Mouse (Mus musculus) bone marrow macrophage, adult 2 months (primary cell): ENCODE measurements around the gene Gpr137. TPM values are rescaled to one million over a fixed set of nuclear protein-coding genes. Genes with fewer than 3 reads are reported as not detected.
A peak's percentile ranks its signal among the peaks of the same experiment; 100 is the strongest.

Experiments used
- H3K27ac ChIP-seq: 2 replicates; pipeline ENCODE4 v1.5.1; 2012; ENCODE audit warnings: low read depth, low read length; ENCODE audit not compliant: insufficient read depth
- H3K4me1 ChIP-seq: 2 replicates; pipeline ENCODE4 v1.6.1; 2012; ENCODE audit warnings: low read length; ENCODE audit not compliant: control insufficient read depth, insufficient read depth
- H3K4me3 ChIP-seq: 2 replicates; pipeline ENCODE4 v1.5.1; 2012; ENCODE audit warnings: mild to moderate bottlenecking, low read length, moderate library complexity; ENCODE audit not compliant: insufficient read depth
- CTCF ChIP-seq: IDR thresholded peaks from 2 replicates; pipeline ENCODE4 v1.5.1; 2012; ENCODE audit warnings: low read depth, mild to moderate bottlenecking, low read length, moderate library complexity
- POLR2A ChIP-seq: IDR thresholded peaks from 2 replicates; pipeline ENCODE4 v1.6.1; 2012; ENCODE audit warnings: mild to moderate bottlenecking, low read depth, low read length, borderline replicate concordance
- polyA plus RNA-seq: library from polyadenylated mRNA; stranded (reverse); fragments of >200 nt; gene quantifications from 2 replicates; pipeline ENCODE4 v1.2.4, GENCODE M21; 2012; ENCODE audit not compliant: missing spikeins, insufficient read depth, insufficient read length

The Gpr137 gene
- polyA plus RNA-seq, 1 experiment: 31.6 TPM

DNA sequence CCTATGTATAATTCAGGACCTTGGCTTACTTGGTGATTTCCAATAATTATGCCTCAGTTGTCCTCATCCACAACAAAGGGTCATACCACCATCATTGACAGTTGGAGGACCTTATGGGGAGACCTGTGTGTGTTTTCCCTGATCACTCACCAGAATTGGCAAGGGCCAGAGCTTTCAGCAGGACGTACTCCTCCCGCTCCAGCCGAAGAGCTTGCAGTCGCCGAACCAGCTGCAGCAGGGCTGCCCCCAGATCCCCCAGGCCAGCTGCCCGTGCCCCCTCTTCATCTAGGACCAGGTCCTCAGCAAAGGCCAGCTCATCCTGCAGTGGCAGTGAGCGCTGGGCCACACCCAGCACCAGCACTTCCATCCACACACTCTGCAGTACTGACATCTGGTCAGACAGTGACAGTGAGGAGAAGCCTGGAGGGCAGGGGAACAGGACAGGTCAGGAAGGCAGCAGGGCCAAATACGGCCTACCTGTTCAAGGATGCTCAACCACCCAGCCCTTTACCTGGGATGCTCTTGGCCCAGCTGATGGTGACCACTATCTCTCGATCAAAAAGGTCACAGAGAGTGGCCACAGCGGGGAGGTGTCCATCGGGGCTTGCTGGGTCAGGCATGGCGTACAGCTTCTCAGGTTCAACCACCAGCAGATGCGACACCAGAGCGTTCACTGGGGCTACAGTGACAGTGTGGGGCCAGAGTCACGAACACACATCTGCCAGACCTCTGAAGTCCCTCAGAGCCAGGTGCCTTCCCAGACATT, 29.9 kb downstream of the Gpr137 start:
- H3K4me3 ChIP-seq: no peak overlapping the region
- no peak overlapping the region for H3K27ac ChIP-seq
- TF ChIP-seq CTCF (no peak), POLR2A (no peak)
- peaks cover 6% of the 10 kb centered on the region for H3K4me1 ChIP-seq

DNA sequence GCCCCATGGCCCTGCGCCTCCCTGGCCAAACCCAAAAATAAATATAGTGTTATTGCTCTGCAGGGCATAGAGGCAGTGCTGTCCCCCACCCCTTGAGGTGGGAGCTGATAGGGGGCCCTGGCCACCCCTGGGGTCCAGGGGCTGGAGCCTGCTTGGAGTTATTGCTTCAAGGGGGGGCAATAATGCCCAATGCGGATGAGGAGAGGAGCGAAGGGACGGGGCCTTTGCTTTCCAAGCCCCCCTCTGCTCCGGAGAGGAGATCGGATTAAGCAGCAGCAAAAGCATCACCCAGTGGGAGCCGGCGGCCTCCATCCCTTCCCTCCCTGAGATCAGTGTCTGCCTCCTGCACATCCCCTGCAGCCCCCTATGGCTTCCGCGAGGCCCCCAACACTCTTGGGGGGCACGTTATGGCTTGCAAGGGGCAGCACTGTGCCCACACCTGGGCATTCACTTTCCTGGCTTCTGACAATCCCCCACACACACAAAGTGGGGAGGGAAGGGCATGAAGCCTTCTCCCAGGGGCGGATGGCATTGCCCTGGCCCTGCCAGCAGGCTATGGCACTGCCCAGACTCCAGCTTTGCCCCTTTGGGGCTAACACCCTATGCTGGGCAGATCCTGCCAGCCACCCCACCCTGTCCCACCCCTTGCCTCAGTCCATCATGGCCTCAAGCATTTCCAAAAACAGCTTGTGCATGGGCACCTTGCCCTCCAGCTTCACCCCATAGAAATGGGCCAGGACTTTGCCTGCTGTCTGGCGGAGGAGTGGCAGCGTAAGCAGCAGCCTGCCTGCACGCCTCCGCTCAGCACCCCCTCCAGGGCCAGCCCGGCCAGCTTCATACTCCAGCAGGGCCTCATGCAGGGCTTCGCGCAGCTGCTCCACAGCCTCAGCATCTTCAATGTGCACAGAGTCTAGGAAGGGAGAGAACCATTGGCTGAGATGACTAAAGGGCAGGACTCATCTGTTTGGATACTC, 30.9 kb downstream of the Gpr137 start:
- peak overlapping the region; percentile 39 for H3K27ac ChIP-seq

DNA sequence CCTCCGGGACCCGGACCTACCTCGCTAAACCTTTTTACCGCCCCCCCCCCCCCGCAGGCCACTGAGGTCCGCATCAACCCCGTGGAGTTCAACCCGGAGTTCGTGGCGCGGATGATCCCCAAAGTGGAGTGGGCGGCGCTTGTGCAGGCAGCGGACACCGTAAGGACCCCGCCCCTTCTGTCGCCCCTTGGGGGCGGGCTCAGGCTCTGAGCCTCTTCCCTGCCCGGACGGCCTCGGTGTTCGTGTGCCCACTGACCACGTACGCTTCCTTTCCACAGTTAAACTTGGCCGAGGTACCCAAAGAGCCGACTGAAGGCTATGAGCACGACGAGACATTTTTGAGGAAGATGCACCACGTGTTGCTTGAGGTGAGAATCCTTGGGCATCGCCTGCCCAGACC, 32.0 kb downstream of the Gpr137 start:
- Histone ChIP-seq H3K4me1 (peaks cover 13% of the 10 kb centered on the region), H3K4me3 (peak overlapping the region; percentile 81), H3K27ac (peak overlapping the region; percentile 98)

More for the DNA sequence above, 30.9 kb downstream of the Gpr137 start:
- TF ChIP-seq CTCF (no peak), POLR2A (0 out of 2 replicates have a peak, but pooled peaks have one; percentile 20)
- H3K4me3 ChIP-seq: peak overlapping the region; percentile 81
- H3K4me1 ChIP-seq: peaks cover 13% of the 10 kb centered on the region

DNA sequence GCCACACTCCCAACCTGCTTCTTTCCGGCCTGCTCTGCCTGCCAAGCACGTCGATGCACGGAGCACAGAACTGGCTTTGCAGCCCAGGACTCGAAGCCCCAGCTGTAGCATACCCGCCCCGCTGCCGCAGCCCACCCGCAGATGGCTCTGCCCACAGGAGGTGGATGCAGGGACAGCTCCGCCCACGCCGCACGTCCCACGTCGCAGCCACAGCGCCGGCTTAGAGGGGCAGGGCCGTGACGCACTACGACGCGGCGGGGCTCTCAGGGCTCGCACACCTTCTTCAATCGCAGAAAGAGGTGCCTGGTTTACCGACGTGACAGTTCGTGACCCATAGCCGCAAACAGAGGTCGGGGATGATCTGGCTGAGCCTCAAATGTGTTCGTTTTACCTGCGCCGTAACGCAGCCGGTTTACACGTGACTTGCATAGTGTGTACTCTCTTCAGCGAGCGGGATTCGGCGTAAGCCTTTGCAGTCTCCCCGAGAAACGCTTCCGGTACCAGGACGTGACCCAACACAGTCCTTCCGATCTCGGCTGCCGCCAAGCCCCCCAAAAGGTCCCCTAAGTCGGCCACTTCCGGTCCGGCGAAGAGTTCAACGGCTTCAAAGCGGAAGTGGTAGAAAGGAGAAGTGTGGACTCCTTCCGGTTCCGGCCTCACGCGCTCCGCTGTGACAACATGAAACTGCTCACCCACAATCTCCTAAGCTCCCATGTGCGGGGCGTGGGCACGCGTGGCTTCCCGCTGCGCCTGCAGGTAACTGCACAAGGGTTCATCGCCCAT, 32.6 kb downstream of the Gpr137 start, which contains the start of the genes Trmt112 and Prdx5:
Gene Trmt112, plus strand, starts transcription at position 192 of the 783 bp plus-strand sequence.
Gene Prdx5, minus strand, starts transcription at position 600 of the 783 bp plus-strand sequence.
- H3K4me3 ChIP-seq: peak within 1 kb of the TSS; percentile 81
- H3K27ac ChIP-seq: peak within 1 kb of the TSS; percentile 98
- TF ChIP-seq CTCF (no peak), POLR2A (no peak)
- peaks cover 13% of the 10 kb centered on the region for H3K4me1 ChIP-seq

DNA sequence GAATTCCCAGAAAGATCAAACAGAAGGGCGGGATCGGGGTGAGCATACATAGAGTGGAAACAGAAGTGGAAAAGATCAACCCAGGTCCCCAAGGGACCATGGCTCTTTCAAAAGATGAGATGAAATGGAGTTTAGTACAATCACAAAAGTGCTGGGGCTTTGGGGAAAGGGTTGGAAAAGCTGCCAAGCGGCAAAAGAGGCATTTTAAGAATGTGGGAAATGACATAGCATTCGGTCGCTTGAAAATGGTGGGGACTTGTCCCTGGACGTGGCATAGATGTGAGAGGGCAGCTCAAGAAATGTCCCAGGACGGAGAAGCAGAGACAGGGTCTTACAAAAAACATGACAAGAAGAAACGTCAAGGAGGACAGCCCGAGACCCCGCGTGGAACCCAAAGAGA, 33.3 kb downstream of the Gpr137 start:
- H3K4me3 ChIP-seq: peak overlapping the region; percentile 81
- H3K4me1 ChIP-seq: peaks cover 13% of the 10 kb centered on the region
- peak overlapping the region; percentile 98 for H3K27ac ChIP-seq
- TF ChIP-seq POLR2A (no peak), CTCF (no peak)

DNA sequence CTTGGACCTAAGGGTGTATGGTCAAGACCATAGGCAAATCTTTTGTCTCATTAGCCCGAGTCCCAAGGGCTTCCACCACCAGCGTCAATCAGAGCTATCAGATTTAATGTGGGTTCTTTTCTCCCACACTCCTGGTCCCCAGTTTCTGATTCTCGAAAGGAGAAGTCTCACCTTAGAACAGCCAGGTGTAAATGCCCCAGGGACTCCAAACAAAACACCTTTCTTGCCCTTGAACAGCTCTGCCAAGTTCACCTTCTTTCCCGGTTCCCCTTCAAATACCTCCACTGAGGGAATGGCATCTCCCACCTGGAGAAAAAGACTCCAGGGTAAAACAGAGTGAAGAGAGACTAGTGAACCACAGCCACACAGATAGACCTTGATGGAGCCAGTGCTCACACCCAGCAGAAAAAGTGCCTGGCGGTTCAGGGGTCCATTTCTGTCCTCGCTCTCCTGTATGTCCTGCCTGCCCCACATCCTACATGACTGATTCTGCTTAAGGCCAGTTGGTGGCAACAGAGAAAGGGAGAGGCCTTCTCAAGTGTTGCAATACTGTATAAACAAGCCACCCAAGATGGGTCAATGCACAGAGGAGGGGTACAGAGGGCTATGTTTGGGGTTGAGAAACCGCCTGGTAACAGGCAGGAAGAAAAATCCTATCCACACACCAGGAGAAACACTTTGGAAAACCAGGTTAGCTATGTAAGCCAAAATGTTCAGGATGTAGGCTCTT, 34.3 kb downstream of the Gpr137 start:
- H3K27ac ChIP-seq: peak overlapping the region; percentile 44
- peaks cover 13% of the 10 kb centered on the region for H3K4me1 ChIP-seq
- H3K4me3 ChIP-seq: peak overlapping the region; percentile 81
- TF ChIP-seq CTCF: 0 out of 2 replicates have a peak, but pooled peaks have one; percentile 11
- TF ChIP-seq POLR2A: no peak

DNA sequence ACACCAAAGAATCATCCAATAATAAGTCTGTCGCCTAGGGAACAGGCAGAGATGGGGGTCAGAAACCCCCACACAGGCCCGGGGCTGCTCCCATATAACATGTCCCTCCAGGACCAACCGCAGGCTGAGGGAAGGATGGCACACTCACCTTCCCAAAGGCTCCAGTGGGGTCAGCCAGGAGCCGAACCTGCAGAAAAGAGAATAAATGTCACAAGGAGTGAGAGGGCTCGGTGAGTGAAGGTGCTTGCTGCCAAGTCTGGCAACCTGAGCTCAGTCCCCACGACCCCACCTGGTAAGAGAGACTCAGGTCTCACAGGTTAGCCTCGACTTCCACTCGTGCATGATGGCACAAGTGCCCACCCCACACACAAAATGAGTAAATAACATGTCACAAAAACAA, 35.2 kb downstream of the Gpr137 start:
- Histone ChIP-seq H3K27ac (0 out of 2 replicates have a peak overlapping the region, but pooled peaks have one; percentile 35), H3K4me1 (peaks cover 13% of the 10 kb centered on the region), H3K4me3 (no peak overlapping the region)

DNA sequence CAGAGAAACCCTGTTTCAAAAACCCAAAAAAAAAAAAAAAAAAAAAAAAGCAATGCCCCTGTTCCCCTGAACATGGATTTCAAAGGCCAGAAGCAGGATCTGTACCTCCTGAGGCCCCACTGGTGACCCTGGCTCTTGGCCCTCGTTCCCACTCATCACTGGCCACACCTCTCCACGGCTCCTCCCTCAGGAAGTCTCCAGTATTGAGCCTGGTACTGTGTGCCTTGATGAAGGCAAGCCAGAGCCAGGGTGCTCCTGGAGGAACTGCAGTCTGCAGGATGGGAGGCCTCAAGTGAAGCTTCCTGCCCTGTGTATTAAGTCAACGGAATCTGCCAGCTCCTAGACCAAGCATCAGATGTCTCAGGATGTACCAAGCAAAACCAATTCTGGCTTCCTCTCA, 36.1 kb downstream of the Gpr137 start:
- TF ChIP-seq CTCF (no peak), POLR2A (no peak)
- Histone ChIP-seq H3K27ac (no peak overlapping the region), H3K4me3 (no peak overlapping the region), H3K4me1 (peaks cover 13% of the 10 kb centered on the region)

More for the DNA sequence above, 35.2 kb downstream of the Gpr137 start:
- no peak for TF ChIP-seq POLR2A
- TF ChIP-seq CTCF: no peak

DNA sequence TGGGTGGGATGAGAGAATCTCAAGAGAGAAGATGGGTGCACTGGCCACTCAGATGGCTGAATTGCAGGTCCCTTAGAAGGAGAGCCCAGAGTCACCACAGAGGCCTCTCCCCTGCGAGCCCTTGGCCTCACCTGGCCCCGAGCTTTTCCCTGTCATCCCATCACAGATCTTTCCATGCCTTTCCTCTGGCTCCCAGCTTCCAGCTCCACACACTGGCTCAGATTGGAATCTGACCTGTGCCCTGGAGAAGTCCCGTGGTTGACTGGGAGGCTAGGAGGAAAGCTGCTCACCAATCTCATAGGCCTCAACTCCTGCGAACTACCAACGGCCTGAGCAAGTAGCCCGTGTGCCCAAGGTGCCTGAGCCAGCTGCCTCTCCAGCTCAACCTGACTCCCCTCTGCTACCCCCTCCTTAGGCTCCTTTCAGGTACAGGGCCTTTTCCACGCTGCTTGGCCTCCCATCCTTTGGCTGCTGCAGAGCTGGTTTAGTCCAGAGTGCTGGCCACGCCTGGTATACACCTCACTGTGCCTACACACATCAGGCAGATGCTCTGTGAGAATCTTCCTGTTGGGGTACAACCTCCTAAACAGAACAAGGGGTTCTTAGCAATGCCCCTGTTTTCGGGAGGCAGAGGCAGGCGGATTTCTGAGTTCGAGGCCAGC, 36.7 kb downstream of the Gpr137 start:
- Histone ChIP-seq H3K27ac (no peak overlapping the region), H3K4me3 (no peak overlapping the region), H3K4me1 (peaks cover 13% of the 10 kb centered on the region)
- TF ChIP-seq CTCF (no peak), POLR2A (no peak)
